Mouse (Mus musculus) neural tube, embryonic 11.5 days (tissue): ENCODE data around the gene RPS10-NUDT3. TPM values are rescaled to one million over a fixed set of nuclear protein-coding genes. Genes with fewer than 3 reads are reported as not detected.
"Not testable (repeated sequence)": the region's sequence is repeated elsewhere in the genome, so short reads cannot be mapped to it uniquely, and the experiment has no call there.

Experiments
- ATAC-seq: fragments of 200-750 bp; cut with Nextera tagmentation; 2 replicates; pipeline ENCODE4 v1.8.0; 2017; ENCODE audit warnings: moderate number of reproducible peaks, mild to moderate bottlenecking, moderate TSS enrichment, moderate library complexity; ENCODE audit not compliant: insufficient read depth, low FRiP score, low TSS enrichment
- DNase-seq: peaks from one replicate; pipeline ENCODE4 v3.0.0-alpha.2; 2015; ENCODE audit warnings: low spot score
- H3K27ac ChIP-seq: fragments of 300-500 bp; sonication (generic); 2 replicates; pipeline ENCODE4 v1.5.1; 2014; ENCODE audit warnings: low read depth, mild to moderate bottlenecking, low read length
- H3K27me3 ChIP-seq: fragments of 300-500 bp; sonication (generic); 2 replicates; pipeline ENCODE4 v1.6.1; 2014; ENCODE audit warnings: mild to moderate bottlenecking, low read length, mixed read lengths; ENCODE audit not compliant: control insufficient read depth, insufficient read depth
- H3K36me3 ChIP-seq: fragments of 300-500 bp; sonication (generic); 2 replicates; pipeline ENCODE4 v1.6.1; 2014; ENCODE audit warnings: mild to moderate bottlenecking, low read length, moderate library complexity, mixed read lengths; ENCODE audit not compliant: control insufficient read depth, insufficient read depth
- H3K4me1 ChIP-seq: fragments of 300-500 bp; sonication (generic); 2 replicates; pipeline ENCODE4 v1.6.1; 2014; ENCODE audit warnings: low read length, mixed read lengths; ENCODE audit not compliant: control insufficient read depth, insufficient read depth
- H3K4me2 ChIP-seq: fragments of 300-500 bp; sonication (generic); 2 replicates; pipeline ENCODE4 v1.6.1; 2014; ENCODE audit warnings: low read depth, mild to moderate bottlenecking, moderate library complexity
- H3K4me3 ChIP-seq: fragments of 300-500 bp; sonication (generic); 2 replicates; pipeline ENCODE4 v1.5.1; 2014; ENCODE audit warnings: low read depth, low read length
- H3K9ac ChIP-seq: fragments of 300-500 bp; sonication (generic); 2 replicates; pipeline ENCODE4 v1.6.1; 2014; ENCODE audit warnings: mild to moderate bottlenecking, low read length
- H3K9me3 ChIP-seq: fragments of 300-500 bp; sonication (generic); 2 replicates; pipeline ENCODE4 v1.6.1; 2016; ENCODE audit warnings: low read length; ENCODE audit not compliant: control insufficient read depth
- WGBS: fragments of 180-500 bp; shearing (Covaris S2); extraction: QIAGEN DNeasy Blood & Tissue Kit; methylation state at CpG from one replicate; pipeline ENCODE4 v1.1.7; 2014; 5-methylcytosine and 5-hydroxymethylcytosine counted together
- polyA plus RNA-seq: library from polyadenylated mRNA; unstranded; fragments of >200 nt; fragmentation: Nextera tagmentation; extraction: Ambion mirVana; gene quantifications from 2 replicates; pipeline ENCODE4 v1.2.1, GENCODE M21; 2014

The RPS10-NUDT3 gene
- polyA plus RNA-seq, 1 experiment from 2014 or later, result not detected

- Histone ChIP-seq H3K27me3 (no peaks in the 10 kb centered on the region), H3K4me1 (peaks cover 11% of the 10 kb centered on the region; the same call in 1 of the 2 replicates), H3K9ac (no peak within 1 kb of the TSS; the same call in 1 of the 2 replicates), H3K4me2 (peak within 1 kb of the TSS; percentile 88), H3K9me3 (no peaks in the 10 kb centered on the region), H3K36me3 (peaks cover 14% of the 10 kb centered on the region), H3K4me3 (peak within 1 kb of the TSS; percentile 97; the same call in 1 of the 2 replicates), H3K27ac (peak within 1 kb of the TSS; percentile 40; the same call in 1 of the 2 replicates)
- ATAC-seq, result no peak
- WGBS, result 22% methylated on average over 18 of the region's 18 CpGs
- DNase-seq, result peak; percentile 28
These were observed 1.4 kb upstream of the RPS10-NUDT3 start, which contains the start of gene Rps10 for GRCm38 (mm10) chr17:27636132-27637020. Gene Rps10 (minus strand): TSS chr17:27636669.

GRCm38 (mm10) chr17:27635575-27635903 lies 517 bp upstream of the RPS10-NUDT3 start:
- not testable (repeated sequence) for H3K27me3 ChIP-seq, DNase-seq, H3K9me3 ChIP-seq
- peak overlapping the region; percentile 97 for H3K4me3 ChIP-seq
- 56% methylated on average over 9 of the region's 9 CpGs for WGBS
- peaks cover 11% of the 10 kb centered on the region; the same call in 1 of the 2 replicates for H3K4me1 ChIP-seq
- peak overlapping the region; percentile 96 for H3K9ac ChIP-seq
- H3K4me2 ChIP-seq, result peak overlapping the region; percentile 88
- peaks cover 20% of the 10 kb centered on the region for H3K36me3 ChIP-seq
- ATAC-seq, result peak; percentile 16; the same call in 1 of the 2 replicates
- peak overlapping the region; percentile 86; the same call in 1 of the 2 replicates for H3K27ac ChIP-seq

- Histone ChIP-seq H3K9me3 (no peaks in the 10 kb centered on the region), H3K4me3 (no peak overlapping the region), H3K4me2 (no peak overlapping the region), H3K9ac (no peak overlapping the region), H3K27ac (no peak overlapping the region), H3K36me3 (peaks cover 22% of the 10 kb centered on the region), H3K4me1 (peaks cover 6% of the 10 kb centered on the region; the same call in 1 of the 2 replicates), H3K27me3 (no peaks in the 10 kb centered on the region)
- WGBS, result 81% methylated on average over 2 of the region's 2 CpGs
- ATAC-seq, result no peak
- peak; percentile 85 for DNase-seq
These were observed 5.6 kb downstream of the RPS10-NUDT3 start for GRCm38 (mm10) chr17:27629249-27630020.

DNA sequence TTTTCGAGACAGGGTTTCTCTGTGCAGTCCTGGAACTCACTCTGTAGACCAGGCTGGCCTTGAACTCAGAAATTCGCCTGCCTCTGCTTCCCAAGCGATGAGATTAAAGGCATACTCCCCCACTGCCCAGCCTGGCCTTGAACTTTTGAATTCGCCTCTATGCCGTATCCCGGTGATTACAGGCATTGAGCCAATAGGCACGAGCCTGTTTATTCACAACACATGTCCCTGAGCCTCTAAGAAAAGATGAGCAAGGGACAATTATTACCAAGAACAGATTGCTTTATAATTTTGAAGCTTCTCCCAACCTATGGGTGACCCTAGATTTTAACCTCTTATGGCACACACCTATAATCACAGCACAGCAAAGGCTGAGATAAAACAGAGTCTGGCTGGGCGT lies 6.6 kb downstream of the RPS10-NUDT3 start:
- H3K9me3 ChIP-seq, result no peaks in the 10 kb centered on the region
- ATAC-seq (no peak), DNase-seq (no peak)
- WGBS, result 92% methylated on average over 8 of the region's 8 CpGs
- no peak overlapping the region for H3K9ac ChIP-seq
- H3K4me1 ChIP-seq, result peaks cover under 1% of the 10 kb centered on the region; the same call in 1 of the 2 replicates
- H3K4me2 ChIP-seq, result no peak overlapping the region
- H3K4me3 ChIP-seq, result no peak overlapping the region
- peaks cover 22% of the 10 kb centered on the region for H3K36me3 ChIP-seq
- H3K27ac ChIP-seq, result no peak overlapping the region
- no peaks in the 10 kb centered on the region for H3K27me3 ChIP-seq

DNA sequence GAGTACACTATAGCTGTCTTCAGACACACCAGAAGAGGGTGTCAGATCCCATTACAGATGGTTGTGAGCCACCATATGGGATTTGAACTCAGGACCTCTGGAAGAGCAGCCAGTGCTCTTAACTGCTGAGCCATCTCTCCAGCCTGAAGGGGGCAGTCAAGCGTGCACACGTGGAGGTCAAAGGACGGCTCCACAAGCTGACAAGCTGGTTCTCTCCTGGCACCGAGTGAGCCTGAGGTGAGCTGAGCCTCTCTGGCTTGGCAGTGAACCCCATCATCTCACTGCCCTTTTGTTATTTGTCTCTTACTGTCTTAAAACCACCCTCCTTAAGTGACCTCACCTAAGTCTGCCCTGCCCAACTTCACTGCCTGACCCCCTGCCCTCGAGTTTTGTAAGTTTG lies 7.6 kb downstream of the RPS10-NUDT3 start:
- no peak overlapping the region for H3K4me2 ChIP-seq
- ATAC-seq, result no peak

DNA sequence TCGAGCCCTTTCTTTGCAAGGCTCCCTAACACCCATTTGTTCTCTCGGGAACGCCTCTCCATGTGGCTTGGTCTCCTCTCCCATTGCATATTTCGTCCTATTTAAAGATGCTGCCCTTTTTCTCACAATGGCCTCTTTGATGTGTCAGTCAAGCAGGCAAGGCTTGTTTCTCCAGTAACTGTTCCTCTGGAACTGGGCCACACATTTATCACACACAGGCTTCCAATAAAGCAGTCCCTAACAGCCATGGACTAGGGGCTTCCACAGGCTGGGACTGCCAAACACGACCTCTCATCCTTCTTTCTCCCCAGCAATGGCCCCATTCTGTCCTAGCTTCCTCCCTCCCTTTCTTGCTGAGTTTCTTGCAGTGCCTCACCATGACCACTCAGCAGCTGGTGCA lies 8.3 kb downstream of the RPS10-NUDT3 start:
- ATAC-seq, result peak; percentile 21; the same call in 1 of the 2 replicates
- H3K4me1 ChIP-seq, result no peaks in the 10 kb centered on the region
- H3K27me3 ChIP-seq, result no peaks in the 10 kb centered on the region
- DNase-seq, result peak; percentile 31
- no peaks in the 10 kb centered on the region for H3K9me3 ChIP-seq
- no peak overlapping the region for H3K9ac ChIP-seq
- no peak overlapping the region for H3K27ac ChIP-seq
- H3K4me3 ChIP-seq, result no peak overlapping the region
- H3K4me2 ChIP-seq, result no peak overlapping the region
- H3K36me3 ChIP-seq, result peaks cover 11% of the 10 kb centered on the region
- WGBS, result 9% methylated on average over 5 of the region's 5 CpGs

More for the DNA sequence above, 7.6 kb downstream of the RPS10-NUDT3 start:
- Histone ChIP-seq H3K4me3 (no peak overlapping the region), H3K36me3 (peaks cover 18% of the 10 kb centered on the region), H3K4me1 (no peaks in the 10 kb centered on the region), H3K9me3 (no peaks in the 10 kb centered on the region), H3K9ac (no peak overlapping the region), H3K27ac (no peak overlapping the region), H3K27me3 (no peaks in the 10 kb centered on the region)
- WGBS, result 50% methylated on average over 5 of the region's 5 CpGs
- DNase-seq, result peak; percentile 25

DNA sequence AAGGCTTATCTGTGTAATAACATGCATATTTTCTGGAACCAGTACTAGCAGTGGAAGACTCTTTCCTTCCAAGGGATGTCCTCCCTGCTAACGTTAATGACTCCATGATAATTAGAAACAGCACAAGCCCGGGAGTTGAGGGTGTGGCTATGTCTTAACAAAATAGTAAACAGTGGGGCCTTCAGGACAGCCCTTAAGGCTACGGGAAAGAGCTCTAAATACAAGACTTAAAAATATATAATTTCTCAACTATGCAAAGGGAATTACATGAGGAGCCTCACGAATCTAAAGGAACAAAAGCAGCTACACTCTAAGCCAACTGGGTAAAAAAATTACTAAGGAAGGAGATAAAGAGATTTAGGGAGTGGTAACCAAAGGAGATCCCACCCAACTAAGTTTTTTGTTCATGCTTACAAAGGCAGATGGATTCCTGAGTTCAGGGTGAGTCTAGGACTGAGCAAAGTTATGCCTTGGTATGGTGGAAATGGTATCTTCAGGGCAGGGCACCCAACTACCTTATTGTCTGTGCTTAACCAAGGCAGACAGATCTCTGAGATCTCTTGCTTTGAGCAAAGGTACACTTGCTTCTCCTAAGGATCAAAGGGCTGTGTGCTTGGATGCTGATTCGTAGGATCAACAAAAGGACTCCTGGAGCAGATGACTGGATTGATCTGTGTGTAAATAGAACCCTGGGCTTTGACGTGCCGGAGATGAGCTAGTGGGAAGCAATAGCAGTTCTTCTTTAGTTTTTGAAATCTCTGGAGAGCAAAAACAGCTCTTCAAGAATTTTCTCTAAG lies 9.4 kb downstream of the RPS10-NUDT3 start:
- no peak overlapping the region for H3K4me2 ChIP-seq
- no peaks in the 10 kb centered on the region for H3K27me3 ChIP-seq
- 43% methylated on average over 7 of the region's 7 CpGs for whole genome bisulfite sequencing
- H3K36me3 ChIP-seq, result peaks cover 3% of the 10 kb centered on the region; the same call in 1 of the 2 replicates
- H3K4me1 ChIP-seq, result peaks cover 5% of the 10 kb centered on the region
- no peak overlapping the region for H3K27ac ChIP-seq
- H3K9me3 ChIP-seq, result no peaks in the 10 kb centered on the region
- DNase-seq (no peak), ATAC-seq (no peak)
- H3K9ac ChIP-seq, result no peak overlapping the region
- H3K4me3 ChIP-seq, result no peak overlapping the region
